Mouse (Mus musculus): ENCODE measurements around the gene Ms4a6c. TPM values are rescaled to one million over a fixed set of nuclear protein-coding genes. Genes with fewer than 3 reads are reported as not detected.
"Not testable (repeated sequence)": the region's sequence is repeated elsewhere in the genome, so short reads cannot be mapped to it uniquely, and the experiment has no call there.

The Ms4a6c gene
- 0.86 and 1.0 TPM in 2 replicates for polyA plus RNA-seq (2015; fragmentation: Nextera tagmentation; extraction: Ambion mirVana)

- H3K4me1 ChIP-seq; ATAC-seq; H3K4me2 ChIP-seq; H3K36me3 ChIP-seq (ENCODE audit: poor library complexity, severe bottlenecking); H3K27me3 ChIP-seq; H3K9ac ChIP-seq; H3K9me3 ChIP-seq (replicated peaks); H3K4me3 ChIP-seq; H3K27ac ChIP-seq: not testable (repeated sequence)
- WGBS = 92% methylated on average over 4 of the region's 4 CpGs
Observed at GRCm38 (mm10) chr19:11469215-11469614, at the start of gene Ms4a6c. TSS of gene Ms4a6c (plus strand) at chr19:11469366.

- H3K27me3 ChIP-seq; H3K4me2 ChIP-seq; H3K9me3 ChIP-seq (replicated peaks); H3K9ac ChIP-seq; H3K4me3 ChIP-seq; H3K36me3 ChIP-seq (ENCODE audit: poor library complexity, severe bottlenecking); H3K4me1 ChIP-seq; ATAC-seq; H3K27ac ChIP-seq: not testable (repeated sequence)
- 93% methylated on average over 1 of the region's 1 CpGs for WGBS
Observed at GRCm38 (mm10) chr19:11431209-11431608, 38.0 kb upstream of the Ms4a6c start.

- 82% methylated on average over 4 of the region's 4 CpGs for WGBS
Observed at GRCm38 (mm10) chr19:11435058-11435834, 33.9 kb upstream of the Ms4a6c start.

GRCm38 (mm10) chr19:11443338-11443737 lies 25.8 kb upstream of the Ms4a6c start, which contains the start of gene Ms4a4b:
TSS of gene Ms4a4b (plus strand) at chr19:11443553.
- Histone ChIP-seq H3K36me3 (ENCODE audit: poor library complexity, severe bottlenecking) (no peaks in the 10 kb centered on the region), H3K4me3 (no peak within 1 kb of the TSS), H3K27me3 (no peaks in the 10 kb centered on the region), H3K4me1 (no peaks in the 10 kb centered on the region), H3K4me2 (no peak within 1 kb of the TSS), H3K27ac (no peak within 1 kb of the TSS), H3K9me3 (replicated peaks) (no peaks in the 10 kb centered on the region), H3K9ac (no peak within 1 kb of the TSS)
- ATAC-seq = no peak

More at GRCm38 (mm10) chr19:11435058-11435834, 33.9 kb upstream of the Ms4a6c start:
- H3K4me2 ChIP-seq = no peak overlapping the region
- no peaks in the 10 kb centered on the region for H3K27me3 ChIP-seq
- no peaks in the 10 kb centered on the region for H3K36me3 ChIP-seq (ENCODE audit: poor library complexity, severe bottlenecking)
- no peak for ATAC-seq
- H3K9me3 ChIP-seq (replicated peaks) = no peaks in the 10 kb centered on the region
- no peak overlapping the region for H3K4me3 ChIP-seq
- no peak overlapping the region for H3K27ac ChIP-seq
- H3K4me1 ChIP-seq = no peaks in the 10 kb centered on the region
- H3K9ac ChIP-seq = no peak overlapping the region

GRCm38 (mm10) chr19:11443964-11444363 lies 25.2 kb upstream of the Ms4a6c start:
- 88% methylated on average over 5 of the region's 5 CpGs for WGBS
- Histone ChIP-seq H3K9me3 (replicated peaks) (no peaks in the 10 kb centered on the region), H3K9ac (no peak overlapping the region), H3K4me3 (no peak overlapping the region), H3K4me1 (no peaks in the 10 kb centered on the region), H3K27ac (no peak overlapping the region), H3K27me3 (no peaks in the 10 kb centered on the region), H3K4me2 (no peak overlapping the region), H3K36me3 (ENCODE audit: poor library complexity, severe bottlenecking) (no peaks in the 10 kb centered on the region)
- no peak for ATAC-seq

GRCm38 (mm10) chr19:11447238-11447637 lies 21.9 kb upstream of the Ms4a6c start:
- H3K4me1 ChIP-seq = no peaks in the 10 kb centered on the region
- H3K27me3 ChIP-seq = no peaks in the 10 kb centered on the region
- 92% methylated on average over 2 of the region's 2 CpGs for WGBS
- H3K27ac ChIP-seq = no peak overlapping the region
- ATAC-seq = no peak
- H3K4me2 ChIP-seq = no peak overlapping the region
- no peak overlapping the region for H3K9ac ChIP-seq
- H3K36me3 ChIP-seq (ENCODE audit: poor library complexity, severe bottlenecking) = no peaks in the 10 kb centered on the region
- H3K9me3 ChIP-seq (replicated peaks) = no peaks in the 10 kb centered on the region
- no peak overlapping the region for H3K4me3 ChIP-seq

- H3K4me2 ChIP-seq; H3K27me3 ChIP-seq; H3K9ac ChIP-seq; H3K27ac ChIP-seq; H3K36me3 ChIP-seq (ENCODE audit: poor library complexity, severe bottlenecking); ATAC-seq; H3K9me3 ChIP-seq (replicated peaks); H3K4me3 ChIP-seq; H3K4me1 ChIP-seq: not testable (repeated sequence)
- 76% methylated on average over 4 of the region's 4 CpGs for whole genome bisulfite sequencing
Observed at GRCm38 (mm10) chr19:11459041-11459440, 10.1 kb upstream of the Ms4a6c start.

- not testable (repeated sequence) for H3K9me3 ChIP-seq (replicated peaks); H3K27me3 ChIP-seq; H3K4me1 ChIP-seq; H3K27ac ChIP-seq; H3K4me3 ChIP-seq; ATAC-seq; H3K36me3 ChIP-seq (ENCODE audit: poor library complexity, severe bottlenecking); H3K4me2 ChIP-seq; H3K9ac ChIP-seq
- 64% methylated on average over 1 of the region's 1 CpGs for WGBS
Observed at GRCm38 (mm10) chr19:11464795-11465194, 4.4 kb upstream of the Ms4a6c start.

GRCm38 (mm10) chr19:11466471-11466870 lies 2.7 kb upstream of the Ms4a6c start:
- no peak overlapping the region for H3K27ac ChIP-seq
- WGBS = 80% methylated on average over 5 of the region's 5 CpGs

GRCm38 (mm10) chr19:11468361-11468760 lies 805 bp upstream of the Ms4a6c start:
- ATAC-seq = not testable (repeated sequence)
- 64% methylated on average over 1 of the region's 1 CpGs for WGBS

More at GRCm38 (mm10) chr19:11466471-11466870, 2.7 kb upstream of the Ms4a6c start:
- H3K4me1 ChIP-seq = no peaks in the 10 kb centered on the region
- H3K27me3 ChIP-seq = no peaks in the 10 kb centered on the region
- H3K4me3 ChIP-seq = no peak overlapping the region
- H3K9ac ChIP-seq = no peak overlapping the region
- no peak for ATAC-seq
- no peaks in the 10 kb centered on the region for H3K9me3 ChIP-seq (replicated peaks)
- no peak overlapping the region for H3K4me2 ChIP-seq
- no peaks in the 10 kb centered on the region for H3K36me3 ChIP-seq (ENCODE audit: poor library complexity, severe bottlenecking)

GRCm38 (mm10) chr19:11479714-11480113 lies 10.5 kb downstream of the Ms4a6c start:
- Histone ChIP-seq H3K9ac (no peak overlapping the region), H3K4me1 (no peaks in the 10 kb centered on the region), H3K36me3 (ENCODE audit: poor library complexity, severe bottlenecking) (no peaks in the 10 kb centered on the region), H3K9me3 (replicated peaks) (no peaks in the 10 kb centered on the region), H3K27me3 (no peaks in the 10 kb centered on the region), H3K27ac (no peak overlapping the region), H3K4me3 (no peak overlapping the region), H3K4me2 (no peak overlapping the region)
- ATAC-seq = no peak
- WGBS = 93% methylated on average over 2 of the region's 2 CpGs

More at GRCm38 (mm10) chr19:11468361-11468760, 805 bp upstream of the Ms4a6c start:
- H3K27ac ChIP-seq; H3K36me3 ChIP-seq (ENCODE audit: poor library complexity, severe bottlenecking); H3K9ac ChIP-seq; H3K4me2 ChIP-seq; H3K27me3 ChIP-seq; H3K4me3 ChIP-seq; H3K9me3 ChIP-seq (replicated peaks); H3K4me1 ChIP-seq: not testable (repeated sequence)

GRCm38 (mm10) chr19:11482684-11483083 lies 13.5 kb downstream of the Ms4a6c start:
- H3K4me3 ChIP-seq = no peak overlapping the region
- H3K4me1 ChIP-seq = no peaks in the 10 kb centered on the region
- 93% methylated on average over 2 of the region's 2 CpGs for WGBS
- no peaks in the 10 kb centered on the region for H3K9me3 ChIP-seq (replicated peaks)
- no peak overlapping the region for H3K9ac ChIP-seq
- no peaks in the 10 kb centered on the region for H3K27me3 ChIP-seq
- no peak for ATAC-seq
- no peaks in the 10 kb centered on the region for H3K36me3 ChIP-seq (ENCODE audit: poor library complexity, severe bottlenecking)
- H3K4me2 ChIP-seq = no peak overlapping the region
- no peak overlapping the region for H3K27ac ChIP-seq

GRCm38 (mm10) chr19:11483941-11484340 lies 14.8 kb downstream of the Ms4a6c start:
- Histone ChIP-seq H3K36me3 (ENCODE audit: poor library complexity, severe bottlenecking) (no peaks in the 10 kb centered on the region), H3K4me3 (no peak overlapping the region), H3K9me3 (replicated peaks) (no peaks in the 10 kb centered on the region), H3K4me2 (no peak overlapping the region), H3K27me3 (no peaks in the 10 kb centered on the region), H3K9ac (no peak overlapping the region), H3K27ac (no peak overlapping the region), H3K4me1 (no peaks in the 10 kb centered on the region)
- ATAC-seq = no peak
- 75% methylated on average over 4 of the region's 4 CpGs for WGBS

Data from forebrain, embryonic 13.5 days (tissue).